In genomic region chr13:89809024-89809423, GRCm38 (mm10) we compare ENCODE assay signal across 25 mouse cellular contexts.
"Had no signal": no experiment of that assay in that cellular context is flagged by ENCODE, and none has a peak within 500 bp of the region (broad histone marks: within the 10 kb centered on the region; RNA-seq: fewer than 3 reads in every experiment).

No protein-coding gene starts in this region.

- ATAC-seq: hindbrain, postnatal 0 days; intestine, embryonic 16.5 days had no signal

- H3K4me1 ChIP-seq: heart, embryonic 13.5 days; heart, embryonic 15.5 days; hindbrain, embryonic 13.5 days; hindbrain, embryonic 15.5 days; limb, embryonic 10.5 days had no signal

- H3K9ac ChIP-seq: heart, embryonic 13.5 days; heart, embryonic 15.5 days; hindbrain, embryonic 13.5 days; hindbrain, embryonic 15.5 days; limb, embryonic 12.5 days had no signal

- H3K4me2 ChIP-seq: heart, embryonic 11.5 days; heart, embryonic 13.5 days; heart, embryonic 15.5 days; hindbrain, embryonic 13.5 days; hindbrain, embryonic 15.5 days; limb, embryonic 12.5 days; liver, embryonic 11.5 days had no signal

- H3K27ac ChIP-seq: gastrocnemius, adult 2 months; heart, adult 2 months; heart, embryonic 13.5 days; heart, embryonic 15.5 days; hindbrain, embryonic 13.5 days; hindbrain, embryonic 15.5 days; hindbrain, postnatal 0 days; layer of hippocampus, adult 2 months; left cerebral cortex, adult 2 months; limb, embryonic 10.5 days; limb, embryonic 12.5 days had no signal

- H3K36me3 ChIP-seq: heart, embryonic 13.5 days; heart, embryonic 15.5 days; hindbrain, embryonic 13.5 days; hindbrain, embryonic 15.5 days; limb, embryonic 10.5 days; limb, embryonic 12.5 days had no signal

- H3K9me3 ChIP-seq: heart, embryonic 13.5 days; heart, embryonic 15.5 days; hindbrain, embryonic 13.5 days; hindbrain, embryonic 15.5 days; limb, embryonic 10.5 days; limb, embryonic 12.5 days had no signal

- H3K4me3 ChIP-seq: gastrocnemius, adult 2 months; heart, adult 2 months; heart, embryonic 13.5 days; heart, embryonic 15.5 days; hindbrain, embryonic 13.5 days; hindbrain, embryonic 15.5 days; layer of hippocampus, adult 2 months; left cerebral cortex, adult 2 months; limb, embryonic 10.5 days; limb, embryonic 12.5 days had no signal

- DNase-seq: gastrocnemius, adult 2 months; gastrocnemius, postnatal 10 days; gastrocnemius, postnatal 25 days; heart, adult 11 months; heart, adult 2 months; heart, postnatal 14 days; heart, postnatal 36 days; kidney, adult 18-20 months; kidney, adult 8-10 months; kidney, postnatal 10 days; kidney, postnatal 25 days; kidney, postnatal 4 days; liver had no signal

- H3K27me3 ChIP-seq: heart, embryonic 13.5 days; heart, embryonic 15.5 days; hindbrain, embryonic 13.5 days; hindbrain, embryonic 15.5 days; limb, embryonic 12.5 days had no signal
